Mouse (Mus musculus) liver, embryonic 14.5 days (tissue): ENCODE data around the gene Pfkm.

Source experiments
- CTCF ChIP-seq: IDR thresholded peaks from 2 replicates; pipeline ENCODE4 v1.5.1; 2016; ENCODE audit warnings: antibody characterized with exemption, low read depth, control low read depth
- EP300 ChIP-seq: IDR thresholded peaks from 2 replicates; pipeline ENCODE4 v1.6.1; 2016; ENCODE audit warnings: antibody characterized with exemption, low read depth

GRCm38 (mm10) chr15:98098519-98098918 lies 6.1 kb downstream of the Pfkm start:
- TF ChIP-seq CTCF (no peak), EP300 (no peak)
